Mouse (Mus musculus) small intestine, adult 2 months (tissue): ENCODE results near the gene Ranbp6. TPM values are rescaled to one million over a fixed set of nuclear protein-coding genes. Genes with fewer than 3 reads are reported as not detected.

Source experiments
- H3K27ac ChIP-seq: fragments of 200-500 bp; 2 replicates; pipeline ENCODE4 v1.5.1; 2012; ENCODE audit warnings: low read depth, low read length, control low read depth, inconsistent platforms; ENCODE audit not compliant: insufficient read depth
- H3K27me3 ChIP-seq: fragments of 200-500 bp; 2 replicates; pipeline ENCODE4 v1.6.1; 2012; ENCODE audit warnings: mild to moderate bottlenecking, moderate library complexity, low read length, inconsistent platforms; ENCODE audit not compliant: control insufficient read depth, insufficient read depth
- H3K36me3 ChIP-seq: fragments of 200-500 bp; 2 replicates; pipeline ENCODE4 v1.6.1; 2012; ENCODE audit warnings: mild to moderate bottlenecking, low read length, control low read depth, inconsistent platforms; ENCODE audit not compliant: control insufficient read depth, insufficient read depth
- H3K4me1 ChIP-seq: fragments of 200-500 bp; 2 replicates; pipeline ENCODE4 v1.6.1; 2012; ENCODE audit warnings: low read length, inconsistent platforms, mixed read lengths; ENCODE audit not compliant: control insufficient read depth, insufficient read depth, insufficient read length
- H3K4me3 ChIP-seq: fragments of 200-500 bp; 2 replicates; pipeline ENCODE4 v1.5.1; 2012; ENCODE audit warnings: low read depth, mild to moderate bottlenecking, control low read depth, inconsistent platforms, low read length, moderate library complexity
- CTCF ChIP-seq: fragments of 200-500 bp; IDR thresholded peaks from 2 replicates; pipeline ENCODE4 v1.5.1; 2012; ENCODE audit warnings: low read depth, mild to moderate bottlenecking, control low read depth, inconsistent platforms, low read length, moderate library complexity, mixed read lengths; ENCODE audit not compliant: insufficient replicate concordance, insufficient read length; ENCODE audit errors: extremely low read depth
- POLR2A ChIP-seq: fragments of 200-500 bp; IDR thresholded peaks from 2 replicates; pipeline ENCODE4 v1.6.1; 2012; ENCODE audit warnings: low read depth, mild to moderate bottlenecking, control low read depth, inconsistent platforms, low read length, moderate library complexity
- WGBS: fragments of 180-500 bp; shearing (Covaris S2); methylation state at CpG from one replicate; pipeline ENCODE4 v1.1.7; 2018; 5-methylcytosine and 5-hydroxymethylcytosine counted together
- polyA plus RNA-seq: library from polyadenylated mRNA; depleted of rRNA; stranded (reverse); fragments of >200 nt; gene quantifications from 2 replicates; pipeline ENCODE4 v1.2.3, GENCODE M21; 2012

Ranbp6 gene
- polyA plus RNA-seq, 1 experiment: 0.42 TPM

DNA sequence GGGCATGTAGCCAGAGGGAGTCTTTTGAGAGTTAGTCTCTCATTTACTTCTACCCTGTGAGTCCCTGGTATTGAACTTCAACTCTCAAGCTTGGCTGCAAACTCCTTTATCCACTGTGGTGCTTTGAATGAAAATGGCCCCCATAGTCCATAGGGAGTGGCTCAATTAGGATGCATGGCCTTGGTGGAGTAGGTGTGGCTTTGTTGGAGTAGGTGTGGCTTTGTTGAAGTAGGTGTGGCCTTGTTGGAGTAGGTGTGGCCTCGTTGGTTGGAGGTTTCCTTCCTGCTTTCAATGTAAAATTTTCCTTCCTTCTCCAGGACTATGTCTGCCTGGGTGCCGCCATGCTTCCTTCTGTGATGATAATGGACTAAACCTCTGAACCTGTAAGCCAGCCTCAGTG is 18.1 kb upstream of the Ranbp6 start:
- Histone ChIP-seq H3K4me1 (no peaks in the 10 kb centered on the region), H3K4me3 (no peak overlapping the region), H3K27me3 (no peaks in the 10 kb centered on the region), H3K27ac (no peak overlapping the region), H3K36me3 (no peaks in the 10 kb centered on the region)
- 61% methylated on average over 2 of the region's 2 CpGs for WGBS
- TF ChIP-seq POLR2A: no peak
- TF ChIP-seq CTCF: no peak

DNA sequence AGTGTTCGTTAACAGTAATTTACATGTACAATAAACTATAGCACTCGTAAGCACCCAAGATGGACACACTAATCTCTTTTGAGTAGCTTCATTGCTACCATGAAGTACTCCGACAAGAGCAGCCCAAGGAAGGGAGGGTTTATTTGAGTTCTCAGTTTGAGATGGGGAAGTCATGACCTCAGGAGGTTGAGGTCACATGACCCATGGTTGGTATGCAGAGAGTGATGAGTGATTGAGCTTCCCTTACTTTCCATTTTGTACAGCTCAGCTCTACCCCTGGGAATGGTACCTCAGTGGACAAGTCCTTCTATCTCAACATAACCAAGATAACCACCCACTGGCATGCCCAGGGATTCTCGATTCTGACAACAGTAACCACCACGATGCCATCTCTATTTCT is 15.8 kb upstream of the Ranbp6 start:
- TF ChIP-seq POLR2A (no peak), CTCF (no peak)
- Histone ChIP-seq H3K27ac (no peak overlapping the region), H3K4me3 (no peak overlapping the region), H3K4me1 (peaks cover 5% of the 10 kb centered on the region; the same call in 1 of the 2 replicates), H3K27me3 (no peaks in the 10 kb centered on the region), H3K36me3 (no peaks in the 10 kb centered on the region)
- WGBS: 77% methylated on average over 5 of the region's 5 CpGs

DNA sequence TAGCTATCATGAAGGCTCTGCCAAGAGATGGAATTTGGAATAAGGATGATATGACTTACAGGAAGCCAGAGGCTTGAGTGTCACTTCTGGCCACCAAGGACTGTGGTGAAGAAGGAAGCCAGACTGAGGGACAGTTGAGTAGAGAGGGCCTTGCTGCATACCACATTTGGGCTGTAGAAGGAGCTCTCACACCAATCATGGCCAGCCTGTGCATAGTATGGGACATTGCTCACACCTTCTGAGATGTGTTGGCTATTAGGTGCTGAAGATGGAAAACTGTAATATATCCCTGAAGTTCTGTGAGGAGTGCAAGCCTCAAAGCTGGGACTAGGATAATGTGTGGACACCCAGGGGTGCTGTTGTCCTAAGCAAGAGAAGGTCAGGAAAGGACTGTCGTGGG is 13.9 kb upstream of the Ranbp6 start:
- Histone ChIP-seq H3K27me3 (no peaks in the 10 kb centered on the region), H3K4me1 (peaks cover 8% of the 10 kb centered on the region; the same call in 1 of the 2 replicates), H3K36me3 (no peaks in the 10 kb centered on the region), H3K4me3 (no peak overlapping the region), H3K27ac (no peak overlapping the region)
- TF ChIP-seq CTCF: peak; percentile 52; the same call in 1 of the 2 replicates
- TF ChIP-seq POLR2A: no peak
- WGBS: 68% methylated on average over 1 of the region's 1 CpGs

- H3K4me1 ChIP-seq: peaks cover 8% of the 10 kb centered on the region; the same call in 1 of the 2 replicates
- no peak overlapping the region for H3K27ac ChIP-seq
- TF ChIP-seq POLR2A (no peak), CTCF (no peak)
- WGBS: 52% methylated on average over 2 of the region's 2 CpGs
- H3K36me3 ChIP-seq: no peaks in the 10 kb centered on the region
- H3K27me3 ChIP-seq: no peaks in the 10 kb centered on the region
- H3K4me3 ChIP-seq: no peak overlapping the region
These were observed 12.2 kb upstream of the Ranbp6 start for GRCm38 (mm10) chr19:29825003-29825402.

- Histone ChIP-seq H3K27me3 (no peaks in the 10 kb centered on the region), H3K4me3 (no peak overlapping the region), H3K36me3 (no peaks in the 10 kb centered on the region), H3K4me1 (peaks cover 8% of the 10 kb centered on the region; the same call in 1 of the 2 replicates), H3K27ac (peak overlapping the region; percentile 42; the same call in 1 of the 2 replicates)
- TF ChIP-seq CTCF (peak; percentile 68; the same call in 1 of the 2 replicates), POLR2A (no peak)
- 38% methylated on average over 6 of the region's 6 CpGs for WGBS
These were observed 11.4 kb upstream of the Ranbp6 start for GRCm38 (mm10) chr19:29824034-29824700.

DNA sequence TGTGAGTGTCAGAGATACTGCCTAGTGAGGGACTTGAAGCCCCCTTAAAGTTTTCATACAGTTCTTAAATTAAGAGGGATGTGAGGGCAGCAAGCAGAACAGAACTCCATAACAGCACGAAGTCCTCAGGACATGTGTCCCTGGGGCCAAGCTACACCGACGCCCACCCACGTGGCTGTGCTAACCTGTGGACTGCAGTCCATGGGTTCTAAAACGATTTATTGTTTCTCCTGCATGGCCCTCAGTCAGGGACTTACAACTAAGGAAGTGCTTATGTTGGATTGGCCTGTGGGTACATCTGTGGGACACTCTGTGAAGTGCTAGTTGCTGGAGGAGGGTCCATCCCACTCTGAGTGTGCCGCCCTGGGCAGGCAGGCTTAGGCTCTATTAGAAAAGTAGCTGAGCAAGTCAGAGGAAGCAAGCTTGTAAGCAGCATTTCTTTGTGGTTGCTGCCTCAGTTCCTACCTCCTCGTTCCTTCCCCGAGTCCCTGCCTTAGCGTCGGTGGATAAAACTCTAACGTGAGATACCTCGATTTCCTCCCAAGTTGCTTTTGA is 10.8 kb upstream of the Ranbp6 start:
- Histone ChIP-seq H3K4me3 (no peak overlapping the region), H3K36me3 (no peaks in the 10 kb centered on the region), H3K27ac (peak overlapping the region; percentile 42; the same call in 1 of the 2 replicates), H3K27me3 (no peaks in the 10 kb centered on the region), H3K4me1 (peaks cover 8% of the 10 kb centered on the region; the same call in 1 of the 2 replicates)
- 53% methylated on average over 12 of the region's 12 CpGs for WGBS
- TF ChIP-seq POLR2A: no peak
- TF ChIP-seq CTCF: no peak

GRCm38 (mm10) chr19:29820966-29821365 is 8.2 kb upstream of the Ranbp6 start:
- no peak overlapping the region for H3K27ac ChIP-seq
- no peaks in the 10 kb centered on the region for H3K36me3 ChIP-seq
- H3K4me3 ChIP-seq: no peak overlapping the region
- TF ChIP-seq CTCF (no peak), POLR2A (no peak)
- H3K4me1 ChIP-seq: peaks cover 8% of the 10 kb centered on the region; the same call in 1 of the 2 replicates
- H3K27me3 ChIP-seq: no peaks in the 10 kb centered on the region
